Mouse (Mus musculus) liver, embryonic 14.5 days (tissue): ENCODE data around the gene Shisa8. TPM values are rescaled to one million over a fixed set of nuclear protein-coding genes. Genes with fewer than 3 reads are reported as not detected.

ENCODE experiments used
- ATAC-seq: fragments of 200-750 bp; cut with Nextera tagmentation; 2 replicates; pipeline ENCODE4 v1.8.0; 2017; ENCODE audit warnings: moderate number of reproducible peaks, mild to moderate bottlenecking, moderate library complexity; ENCODE audit not compliant: insufficient read depth
- DNase-seq, 3 experiments: peaks; one replicate each; pipeline ENCODE4 v3.0.0-alpha.2; 2012 to 2013; ENCODE audit warnings: low read depth in 3 of 3, low spot score in 3 of 3
- H3K27ac ChIP-seq: fragments of 300-500 bp; sonication (generic); 2 replicates; pipeline ENCODE4 v1.5.1; 2014; ENCODE audit warnings: moderate library complexity, mild to moderate bottlenecking, control low read depth, inconsistent platforms
- H3K27me3 ChIP-seq: fragments of 300-500 bp; sonication (generic); 2 replicates; pipeline ENCODE4 v1.6.1; 2014; ENCODE audit warnings: mild to moderate bottlenecking, low read length, moderate library complexity; ENCODE audit not compliant: control insufficient read depth, insufficient read depth
- H3K36me3 ChIP-seq: fragments of 300-500 bp; sonication (generic); replicated peaks from 2 replicates; pipeline ENCODE4 v1.6.1; 2014; ENCODE audit warnings: low read depth; ENCODE audit not compliant: control insufficient read depth, insufficient read depth
- H3K4me1 ChIP-seq, 2 experiments: fragments of 200-500 bp in 1 of 2; fragments of 300-500 bp in 1 of 2; sonication (generic) in 1 of 2; replicated peaks; 2 replicates each; pipeline ENCODE4 v1.6.1; 2012 to 2014; ENCODE audit warnings: antibody characterized with exemption in 1 of 2, inconsistent platforms in 1 of 2, low read length in 1 of 2; ENCODE audit not compliant: control insufficient read depth in 2 of 2, insufficient read depth in 2 of 2
- H3K4me2 ChIP-seq: fragments of 300-500 bp; sonication (generic); 2 replicates; pipeline ENCODE4 v1.6.1; 2014; ENCODE audit warnings: low read depth, mild to moderate bottlenecking, control low read depth, moderate library complexity
- H3K4me3 ChIP-seq, 2 experiments: fragments of 200-500 bp in 1 of 2; fragments of 300-500 bp in 1 of 2; sonication (generic) in 1 of 2; 2 replicates each; pipeline ENCODE4 v1.5.1; 2012 to 2014; ENCODE audit warnings: low read depth in 2 of 2, low read length in 2 of 2, mild to moderate bottlenecking in 2 of 2, control low read depth in 1 of 2, inconsistent platforms in 1 of 2, moderate library complexity in 1 of 2; ENCODE audit not compliant: insufficient read depth in 1 of 2
- H3K9ac ChIP-seq: fragments of 300-500 bp; sonication (generic); replicated peaks from 2 replicates; pipeline ENCODE4 v1.6.1; 2014; ENCODE audit warnings: mild to moderate bottlenecking, control low read depth, moderate library complexity
- H3K9me3 ChIP-seq: fragments of 300-500 bp; sonication (generic); 2 replicates; pipeline ENCODE4 v1.6.1; 2016; ENCODE audit warnings: low read length, mixed read lengths; ENCODE audit not compliant: control insufficient read depth
- CTCF ChIP-seq: IDR thresholded peaks from 2 replicates; pipeline ENCODE4 v1.5.1; 2016; ENCODE audit warnings: antibody characterized with exemption, low read depth, control low read depth
- EP300 ChIP-seq: IDR thresholded peaks from 2 replicates; pipeline ENCODE4 v1.6.1; 2016; ENCODE audit warnings: antibody characterized with exemption, low read depth
- WGBS: fragments of 180-500 bp; shearing (Covaris S2); extraction: QIAGEN DNeasy Blood & Tissue Kit; methylation state at CpG from one replicate; pipeline ENCODE4 v1.1.7; 2014; ENCODE audit not compliant: insufficient replicate concordance; 5-methylcytosine and 5-hydroxymethylcytosine counted together
- polyA plus RNA-seq, 2 experiments: library from polyadenylated mRNA; depleted of rRNA in 1 of 2; stranded (reverse) in 1 of 2; unstranded in 1 of 2; fragments of >200 nt; fragmentation: Nextera tagmentation in 1 of 2; extraction: Ambion mirVana in 1 of 2; gene quantifications; 2 replicates each; pipeline versions ENCODE4 v1.2.1 to v1.2.3; 2012 to 2014

Shisa8 gene
- polyA plus RNA-seq, 2 experiments: 0.05 to 0.15 TPM

DNA sequence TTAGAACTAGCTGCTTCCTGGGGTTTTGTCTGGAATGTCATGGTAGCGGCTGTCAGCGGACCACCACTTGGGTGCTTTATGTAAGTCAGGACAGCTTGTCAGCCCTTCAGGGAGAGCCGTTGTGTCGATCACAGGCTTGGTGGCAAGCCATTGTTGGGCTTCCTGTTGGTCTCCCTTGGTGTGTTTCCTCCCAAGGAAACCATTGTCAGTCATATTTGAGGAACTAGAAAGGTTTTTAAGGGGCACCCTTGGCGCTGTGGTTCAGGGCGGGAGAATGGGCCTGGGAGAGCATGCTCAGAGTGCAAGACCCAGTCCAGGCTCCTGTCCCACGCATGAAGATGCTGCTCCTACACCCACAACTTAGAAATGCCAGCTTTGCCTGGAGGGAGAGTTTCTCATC, 14.3 kb downstream of the Shisa8 start:
- no peak overlapping the region for H3K27ac ChIP-seq
- TF ChIP-seq CTCF (no peak), EP300 (no peak)
- no peaks in the 10 kb centered on the region for H3K9me3 ChIP-seq
- no peak for DNase-seq
- no peak overlapping the region for H3K9ac ChIP-seq
- ATAC-seq: no peak
- WGBS: 56% methylated on average over 7 of the region's 7 CpGs
- no peak overlapping the region for H3K4me3 ChIP-seq
- peaks cover 61% of the 10 kb centered on the region for H3K36me3 ChIP-seq
- no peaks in the 10 kb centered on the region for H3K27me3 ChIP-seq
- H3K4me2 ChIP-seq: no peak overlapping the region
- H3K4me1 ChIP-seq: no peaks in the 10 kb centered on the region; a peak in 1 of 4 replicates

DNA sequence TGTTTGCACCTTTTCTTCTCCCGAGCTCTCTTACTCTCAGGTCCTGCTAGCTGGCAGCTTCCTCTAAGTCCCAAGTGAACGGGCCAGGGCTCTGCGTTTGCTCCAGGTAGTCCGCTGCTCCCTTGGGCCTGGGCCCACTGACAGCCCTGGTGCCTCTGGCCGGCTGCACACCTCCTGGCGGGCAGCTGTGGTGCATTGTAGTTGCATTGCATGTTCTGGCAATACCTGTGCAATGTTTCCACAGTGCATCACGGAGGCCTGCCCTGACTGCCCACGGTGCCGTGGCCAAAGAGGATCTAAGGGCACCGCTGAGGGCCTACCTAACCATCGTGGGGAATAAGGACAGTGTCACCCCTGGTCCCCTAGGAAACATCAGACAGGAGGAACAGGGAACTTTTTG, 14.7 kb downstream of the Shisa8 start:
- Histone ChIP-seq H3K36me3 (peaks cover 62% of the 10 kb centered on the region), H3K27me3 (no peaks in the 10 kb centered on the region), H3K4me1 (no peaks in the 10 kb centered on the region; a peak in 1 of 4 replicates), H3K9me3 (no peaks in the 10 kb centered on the region), H3K27ac (no peak overlapping the region), H3K9ac (no peak overlapping the region), H3K4me2 (no peak overlapping the region), H3K4me3 (no peak overlapping the region)
- ATAC-seq (no peak), DNase-seq (no peak)
- WGBS: 57% methylated on average over 11 of the region's 11 CpGs
- TF ChIP-seq EP300: no peak
- no peak for TF ChIP-seq CTCF

GRCm38 (mm10) chr15:82197246-82197750, 15.3 kb downstream of the Shisa8 start:
- 73% methylated on average over 10 of the region's 10 CpGs for WGBS
- Histone ChIP-seq H3K9me3 (no peaks in the 10 kb centered on the region), H3K36me3 (peaks cover 68% of the 10 kb centered on the region), H3K4me1 (no peaks in the 10 kb centered on the region; a peak in 1 of 4 replicates), H3K9ac (no peak overlapping the region), H3K27me3 (no peaks in the 10 kb centered on the region), H3K4me2 (no peak overlapping the region), H3K4me3 (no peak overlapping the region), H3K27ac (no peak overlapping the region)
- no peak for DNase-seq
- ATAC-seq: no peak
- TF ChIP-seq EP300 (no peak), CTCF (no peak)

GRCm38 (mm10) chr15:82196300-82196699, 16.3 kb downstream of the Shisa8 start:
- H3K4me2 ChIP-seq: no peak overlapping the region
- H3K36me3 ChIP-seq: peaks cover 67% of the 10 kb centered on the region
- no peak for ATAC-seq
- no peak overlapping the region for H3K4me3 ChIP-seq
- no peaks in the 10 kb centered on the region for H3K9me3 ChIP-seq
- no peak for TF ChIP-seq EP300
- TF ChIP-seq CTCF: no peak
- DNase-seq: no peak
- WGBS: 79% methylated on average over 12 of the region's 12 CpGs
- H3K4me1 ChIP-seq: no peaks in the 10 kb centered on the region; a peak in 1 of 4 replicates
- H3K9ac ChIP-seq: no peak overlapping the region
- H3K27ac ChIP-seq: no peak overlapping the region
- H3K27me3 ChIP-seq: no peaks in the 10 kb centered on the region

GRCm38 (mm10) chr15:82192617-82193016, 20.0 kb downstream of the Shisa8 start:
- H3K9me3 ChIP-seq: no peaks in the 10 kb centered on the region
- H3K4me3 ChIP-seq: no peak overlapping the region
- peaks cover 6 to 7% of the 10 kb centered on the region in 2 experiments for H3K4me1 ChIP-seq
- no peaks in the 10 kb centered on the region for H3K27me3 ChIP-seq
- H3K4me2 ChIP-seq: no peak overlapping the region
- H3K27ac ChIP-seq: no peak overlapping the region
- TF ChIP-seq EP300 (no peak), CTCF (no peak)
- no peak for ATAC-seq
- H3K9ac ChIP-seq: no peak overlapping the region
- DNase-seq: no peak
- WGBS: 71% methylated on average over 8 of the region's 8 CpGs
- peaks cover 62% of the 10 kb centered on the region for H3K36me3 ChIP-seq
